In the genomic region with DNA sequence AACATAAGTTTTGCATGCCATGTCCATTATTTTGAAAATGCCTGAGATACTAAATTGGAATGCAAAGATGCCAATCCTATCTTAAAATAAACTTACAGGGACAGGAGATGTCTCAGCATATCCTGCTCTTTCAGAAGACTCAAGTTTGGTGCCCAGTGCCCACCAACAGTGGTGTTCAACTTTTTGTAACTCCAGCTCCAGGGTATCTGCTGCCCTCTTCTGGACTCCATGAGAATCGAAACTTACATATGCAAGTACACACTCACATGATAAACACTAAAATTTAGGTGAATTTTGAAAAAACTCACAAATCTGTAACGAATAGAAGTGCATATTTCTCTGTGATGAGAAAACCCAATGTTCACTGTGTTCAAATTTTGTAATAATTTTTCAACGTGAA, we compare ENCODE assay signal across 12 mouse cellular contexts.
DNase-seq lines count a peak whose midpoint lies in the region; ATAC-seq and TF ChIP-seq lines count a peak whose summit lies in the region.
"Had no signal": no experiment of that assay in that cellular context is flagged by ENCODE, and none has a peak within 500 bp of the region (broad histone marks: within the 10 kb centered on the region; RNA-seq: fewer than 3 reads in every experiment).

No protein-coding gene starts in this region.

- no peak overlapping the region for H3K4me2 ChIP-seq in kidney, postnatal 0 days (ENCODE audit: low read length)

- H3K27me3 ChIP-seq in kidney, postnatal 0 days (ENCODE audit: insufficient read depth, low read length) = no peaks in the 10 kb centered on the region

- DNase-seq in kidney, postnatal 0 days (ENCODE audit: low spot score) = no peak
- DNase-seq in kidney, postnatal 25 days = no peak
- DNase-seq in 3T3-L1 (ENCODE audit: low read depth, low spot score) = peak; percentile 21
- DNase-seq in B cell, adult 2 months = peak; percentile 12 to 16
- DNase-seq in c-Kit-positive CD71-negative TER-119-negative erythroid progenitor cells, embryonic 14.5 days (ENCODE audit: low read depth) = peak; percentile 13
- DNase-seq in left cerebral cortex, adult 18-20 months (ENCODE audit: low spot score in 2 of 2) = no peak
- no peak for DNase-seq in cerebellum, adult 18-20 months
- DNase-seq: cerebellum, adult 8-10 months; right cerebral cortex, postnatal 25 days had no signal

- ATAC-seq in kidney, postnatal 0 days (replicated peaks; ENCODE audit: low FRiP score, low read depth) = no peak

- no peak overlapping the region for H3K9ac ChIP-seq in kidney, postnatal 0 days (ENCODE audit: low read depth, low read length)

- H3K27ac ChIP-seq in kidney, postnatal 0 days = no peak overlapping the region
- H3K27ac ChIP-seq: hindbrain, embryonic 10.5 days had no signal

- 61% methylated on average over 3 of the region's 3 CpGs for WGBS in kidney, postnatal 0 days

- H3K4me3 ChIP-seq in kidney, postnatal 0 days (replicated peaks; ENCODE audit: low read depth, low read length) = no peak overlapping the region
- H3K4me3 ChIP-seq: erythroblast, embryonic 14.5 days; hindbrain, embryonic 10.5 days; myocyte had no signal

- TF ChIP-seq CTCF in kidney, postnatal 0 days (IDR thresholded peaks at IDR 0.05; ENCODE audit: low read depth) = peak; percentile 60

- H3K36me3 ChIP-seq in kidney, postnatal 0 days (ENCODE audit: insufficient read depth, low read length) = no peaks in the 10 kb centered on the region
- H3K36me3 ChIP-seq: hindbrain, embryonic 10.5 days had no signal

- H3K9me3 ChIP-seq in kidney, postnatal 0 days (replicated peaks; ENCODE audit: low read length) = no peaks in the 10 kb centered on the region
- H3K9me3 ChIP-seq: hindbrain, embryonic 10.5 days had no signal

- H3K4me1 ChIP-seq in kidney, postnatal 0 days (replicated peaks; ENCODE audit: insufficient read depth, low read length) = no peaks in the 10 kb centered on the region

Comparison
In these comparisons a context has a peak if more than half of its experiments do, and no peak if none do; other contexts are left out.
1. DNase-seq: peak in 3T3-L1 (single experiment), B cell, adult 2 months (2 of 2) and c-Kit-positive CD71-negative TER-119-negative erythroid progenitor cells, embryonic 14.5 days (single experiment); none in kidney, postnatal 0 days (single experiment), kidney, postnatal 25 days (0 of 2), left cerebral cortex, adult 18-20 months (0 of 2) and cerebellum, adult 18-20 months (0 of 2).